Mouse (Mus musculus): ENCODE data around the gene Hapln4. TPM values are rescaled to one million over a fixed set of nuclear protein-coding genes. Genes with fewer than 3 reads are reported as not detected.
A peak's percentile ranks its signal among the peaks of the same experiment; 100 is the strongest.

The Hapln4 gene
- polyA plus RNA-seq, 1 experiment from 2014 or later: not detected

GRCm38 (mm10) chr8:70087836-70088650, 4.8 kb downstream of the Hapln4 start:
- H3K4me2 ChIP-seq (replicated peaks; ENCODE audit: low read depth, low read length): peak overlapping the region; percentile 45
- no peaks in the 10 kb centered on the region for H3K36me3 ChIP-seq (ENCODE audit: control insufficient read depth, insufficient read depth, low read length)
- ATAC-seq (ENCODE audit: insufficient number of reproducible peaks, insufficient read depth, low FRiP score, low read depth): peak; percentile 43; the same call in 1 of the 2 replicates
- 4% methylated on average over 56 of the region's 56 CpGs for WGBS
- peaks cover 14% of the 10 kb centered on the region; the same call in 1 of the 2 replicates for H3K4me1 ChIP-seq (ENCODE audit: control insufficient read depth, insufficient read depth, low read length)
- peaks cover 68% of the 10 kb centered on the region for H3K27me3 ChIP-seq (ENCODE audit: control insufficient read depth, insufficient read depth, low read length)
- H3K9ac ChIP-seq (replicated peaks; ENCODE audit: low read depth, low read length): no peak overlapping the region
- H3K27ac ChIP-seq (ENCODE audit: low read length): no peak overlapping the region
- no peaks in the 10 kb centered on the region for H3K9me3 ChIP-seq (ENCODE audit: control insufficient read depth, low read depth, low read length)
- peak overlapping the region; percentile 17 for H3K4me3 ChIP-seq (ENCODE audit: low read depth, low read length)

GRCm38 (mm10) chr8:70089296-70089960, 6.2 kb downstream of the Hapln4 start:
- WGBS: 62% methylated on average over 9 of the region's 9 CpGs

GRCm38 (mm10) chr8:70092786-70093185, 9.5 kb downstream of the Hapln4 start:
- no peak overlapping the region for H3K27ac ChIP-seq (ENCODE audit: low read length)
- no peak for ATAC-seq (ENCODE audit: insufficient number of reproducible peaks, insufficient read depth, low FRiP score, low read depth)
- H3K4me2 ChIP-seq (replicated peaks; ENCODE audit: low read depth, low read length): no peak overlapping the region
- H3K36me3 ChIP-seq (ENCODE audit: control insufficient read depth, insufficient read depth, low read length): no peaks in the 10 kb centered on the region
- H3K27me3 ChIP-seq (ENCODE audit: control insufficient read depth, insufficient read depth, low read length): peaks cover 22% of the 10 kb centered on the region
- 0 out of 2 replicates have a peak, but pooled peaks cover 2% of the 10 kb centered on the region for H3K4me1 ChIP-seq (ENCODE audit: control insufficient read depth, insufficient read depth, low read length)
- no peaks in the 10 kb centered on the region for H3K9me3 ChIP-seq (ENCODE audit: control insufficient read depth, low read depth, low read length)
- no peak overlapping the region for H3K4me3 ChIP-seq (ENCODE audit: low read depth, low read length)
- 53% methylated on average over 8 of the region's 8 CpGs for WGBS
- no peak overlapping the region for H3K9ac ChIP-seq (replicated peaks; ENCODE audit: low read depth, low read length)

More at GRCm38 (mm10) chr8:70089296-70089960, 6.2 kb downstream of the Hapln4 start:
- H3K27ac ChIP-seq (ENCODE audit: low read length): no peak overlapping the region
- H3K27me3 ChIP-seq (ENCODE audit: control insufficient read depth, insufficient read depth, low read length): peaks cover 54% of the 10 kb centered on the region
- H3K36me3 ChIP-seq (ENCODE audit: control insufficient read depth, insufficient read depth, low read length): no peaks in the 10 kb centered on the region
- H3K9me3 ChIP-seq (ENCODE audit: control insufficient read depth, low read depth, low read length): no peaks in the 10 kb centered on the region
- H3K4me2 ChIP-seq (replicated peaks; ENCODE audit: low read depth, low read length): no peak overlapping the region
- no peak overlapping the region for H3K9ac ChIP-seq (replicated peaks; ENCODE audit: low read depth, low read length)
- H3K4me3 ChIP-seq (ENCODE audit: low read depth, low read length): no peak overlapping the region
- no peak for ATAC-seq (ENCODE audit: insufficient number of reproducible peaks, insufficient read depth, low FRiP score, low read depth)
- peaks cover 5% of the 10 kb centered on the region; the same call in 1 of the 2 replicates for H3K4me1 ChIP-seq (ENCODE audit: control insufficient read depth, insufficient read depth, low read length)

GRCm38 (mm10) chr8:70099276-70099675, 16.0 kb downstream of the Hapln4 start:
- H3K9ac ChIP-seq (replicated peaks; ENCODE audit: low read depth, low read length): no peak overlapping the region
- no peaks in the 10 kb centered on the region for H3K36me3 ChIP-seq (ENCODE audit: control insufficient read depth, insufficient read depth, low read length)
- H3K4me2 ChIP-seq (replicated peaks; ENCODE audit: low read depth, low read length): no peak overlapping the region
- 72% methylated on average over 8 of the region's 8 CpGs for WGBS
- H3K27me3 ChIP-seq (ENCODE audit: control insufficient read depth, insufficient read depth, low read length): no peaks in the 10 kb centered on the region
- H3K9me3 ChIP-seq (ENCODE audit: control insufficient read depth, low read depth, low read length): no peaks in the 10 kb centered on the region
- no peak overlapping the region for H3K27ac ChIP-seq (ENCODE audit: low read length)
- ATAC-seq (ENCODE audit: insufficient number of reproducible peaks, insufficient read depth, low FRiP score, low read depth): no peak
- no peaks in the 10 kb centered on the region for H3K4me1 ChIP-seq (ENCODE audit: control insufficient read depth, insufficient read depth, low read length)
- no peak overlapping the region for H3K4me3 ChIP-seq (ENCODE audit: low read depth, low read length)

- 77% methylated on average over 8 of the region's 8 CpGs for WGBS
- H3K27me3 ChIP-seq (ENCODE audit: control insufficient read depth, insufficient read depth, low read length): no peaks in the 10 kb centered on the region
- no peak overlapping the region for H3K4me2 ChIP-seq (replicated peaks; ENCODE audit: low read depth, low read length)
- no peak for ATAC-seq (ENCODE audit: insufficient number of reproducible peaks, insufficient read depth, low FRiP score, low read depth)
- H3K9me3 ChIP-seq (ENCODE audit: control insufficient read depth, low read depth, low read length): no peaks in the 10 kb centered on the region
- no peak overlapping the region for H3K27ac ChIP-seq (ENCODE audit: low read length)
- no peak overlapping the region for H3K4me3 ChIP-seq (ENCODE audit: low read depth, low read length)
- H3K4me1 ChIP-seq (ENCODE audit: control insufficient read depth, insufficient read depth, low read length): no peaks in the 10 kb centered on the region
- no peak overlapping the region for H3K9ac ChIP-seq (replicated peaks; ENCODE audit: low read depth, low read length)
- no peaks in the 10 kb centered on the region for H3K36me3 ChIP-seq (ENCODE audit: control insufficient read depth, insufficient read depth, low read length)
Observed at GRCm38 (mm10) chr8:70100241-70100640, 17.0 kb downstream of the Hapln4 start.

- H3K9me3 ChIP-seq (ENCODE audit: control insufficient read depth, low read depth, low read length): no peaks in the 10 kb centered on the region
- no peaks in the 10 kb centered on the region for H3K27me3 ChIP-seq (ENCODE audit: control insufficient read depth, insufficient read depth, low read length)
- H3K4me2 ChIP-seq (replicated peaks; ENCODE audit: low read depth, low read length): no peak overlapping the region
- no peak overlapping the region for H3K4me3 ChIP-seq (ENCODE audit: low read depth, low read length)
- H3K9ac ChIP-seq (replicated peaks; ENCODE audit: low read depth, low read length): no peak overlapping the region
- no peaks in the 10 kb centered on the region for H3K4me1 ChIP-seq (ENCODE audit: control insufficient read depth, insufficient read depth, low read length)
- 12% methylated on average over 6 of the region's 6 CpGs for WGBS
- no peaks in the 10 kb centered on the region for H3K36me3 ChIP-seq (ENCODE audit: control insufficient read depth, insufficient read depth, low read length)
- ATAC-seq (ENCODE audit: insufficient number of reproducible peaks, insufficient read depth, low FRiP score, low read depth): no peak; the same call in 1 of the 2 replicates
- H3K27ac ChIP-seq (ENCODE audit: low read length): no peak overlapping the region
Observed at GRCm38 (mm10) chr8:70104506-70104905, 21.2 kb downstream of the Hapln4 start.

GRCm38 (mm10) chr8:70104922-70105321, 21.7 kb downstream of the Hapln4 start:
- no peak for ATAC-seq (ENCODE audit: insufficient number of reproducible peaks, insufficient read depth, low FRiP score, low read depth)
- no peak overlapping the region for H3K4me2 ChIP-seq (replicated peaks; ENCODE audit: low read depth, low read length)
- H3K27me3 ChIP-seq (ENCODE audit: control insufficient read depth, insufficient read depth, low read length): no peaks in the 10 kb centered on the region
- no peaks in the 10 kb centered on the region for H3K4me1 ChIP-seq (ENCODE audit: control insufficient read depth, insufficient read depth, low read length)
- H3K9me3 ChIP-seq (ENCODE audit: control insufficient read depth, low read depth, low read length): no peaks in the 10 kb centered on the region
- H3K27ac ChIP-seq (ENCODE audit: low read length): no peak overlapping the region
- no peak overlapping the region for H3K4me3 ChIP-seq (ENCODE audit: low read depth, low read length)
- H3K9ac ChIP-seq (replicated peaks; ENCODE audit: low read depth, low read length): no peak overlapping the region
- no peaks in the 10 kb centered on the region for H3K36me3 ChIP-seq (ENCODE audit: control insufficient read depth, insufficient read depth, low read length)
- 79% methylated on average over 7 of the region's 7 CpGs for WGBS

- 72% methylated on average over 2 of the region's 2 CpGs for WGBS
- Histone ChIP-seq H3K27ac (ENCODE audit: low read length) (no peak overlapping the region), H3K4me3 (ENCODE audit: low read depth, low read length) (no peak overlapping the region), H3K36me3 (ENCODE audit: control insufficient read depth, insufficient read depth, low read length) (no peaks in the 10 kb centered on the region), H3K27me3 (ENCODE audit: control insufficient read depth, insufficient read depth, low read length) (peaks cover 40% of the 10 kb centered on the region), H3K4me1 (ENCODE audit: control insufficient read depth, insufficient read depth, low read length) (no peaks in the 10 kb centered on the region), H3K9ac (replicated peaks; ENCODE audit: low read depth, low read length) (no peak overlapping the region), H3K9me3 (ENCODE audit: control insufficient read depth, low read depth, low read length) (no peaks in the 10 kb centered on the region), H3K4me2 (replicated peaks; ENCODE audit: low read depth, low read length) (no peak overlapping the region)
- ATAC-seq (ENCODE audit: insufficient number of reproducible peaks, insufficient read depth, low FRiP score, low read depth): no peak
Observed at GRCm38 (mm10) chr8:70110451-70110850, 27.2 kb downstream of the Hapln4 start.
